Mouse (Mus musculus) CH12F3 (cell line): ENCODE data around the gene Usp37.

Experiments used
- in situ Hi-C: fragments of 300-500 bp; cut with MboI; formaldehyde crosslinking; loops from 2 replicates; pipeline ENCODE4 v1.14.3; 2020; ENCODE audit warnings: low sequenced_read_pairs

Gene Usp37

GRCm38 (mm10) chr1:74485792-74486191 is 58.3 kb downstream of the Usp37 start:
- in situ Hi-C loops = no loop called here

- in situ Hi-C loops = no loop called here
Measured at GRCm38 (mm10) chr1:74460273-74460672, 83.8 kb downstream of the Usp37 start.

GRCm38 (mm10) chr1:74452611-74453045 is 91.5 kb downstream of the Usp37 start:
- in situ Hi-C loops = no loop called here

- in situ Hi-C loops = no loop called here
Measured at GRCm38 (mm10) chr1:74444538-74444937, 99.5 kb downstream of the Usp37 start.

- in situ Hi-C loops = no loop called here
Measured at GRCm38 (mm10) chr1:74439166-74439876, 104.8 kb downstream of the Usp37 start.

GRCm38 (mm10) chr1:74437702-74438427 is 106.2 kb downstream of the Usp37 start:
- in situ Hi-C loops = no loop called here

- in situ Hi-C loops = no loop called here
Measured at GRCm38 (mm10) chr1:74435563-74435962, 108.5 kb downstream of the Usp37 start.

- in situ Hi-C loops = no loop called here
Measured at GRCm38 (mm10) chr1:74434596-74434995, 109.5 kb downstream of the Usp37 start.

GRCm38 (mm10) chr1:74433220-74433619 is 110.9 kb downstream of the Usp37 start:
- in situ Hi-C loops = no loop called here

GRCm38 (mm10) chr1:74425845-74426244 is 118.2 kb downstream of the Usp37 start:
- in situ Hi-C loops = no loop called here

- in situ Hi-C loops = no loop called here
Measured at GRCm38 (mm10) chr1:74423147-74423546, 120.9 kb downstream of the Usp37 start.

- in situ Hi-C loops = no loop called here
Measured at GRCm38 (mm10) chr1:74419440-74419794, 124.7 kb downstream of the Usp37 start.

- in situ Hi-C loops = no loop called here
Measured at GRCm38 (mm10) chr1:74418747-74419439, 125.2 kb downstream of the Usp37 start.

- in situ Hi-C loops = no loop called here
Measured at GRCm38 (mm10) chr1:74415143-74415542, 128.9 kb downstream of the Usp37 start.

- in situ Hi-C loops = no loop called here
Measured at GRCm38 (mm10) chr1:74412711-74413110, 131.4 kb downstream of the Usp37 start.

- in situ Hi-C loops = no loop called here
Measured at GRCm38 (mm10) chr1:74411753-74412325, 132.2 kb downstream of the Usp37 start.

- in situ Hi-C loops = loop anchor here (5.0 kb wide), 1 partner anchor 38 kb away; no protein-coding TSS in a partner anchor
Measured at GRCm38 (mm10) chr1:74408589-74409504, 135.2 kb downstream of the Usp37 start, which contains the start of gene Vil1. TSS of gene Vil1 (plus strand) at chr1:74409376.

GRCm38 (mm10) chr1:74404206-74404605 is 139.9 kb downstream of the Usp37 start:
- in situ Hi-C loops = no loop called here

- in situ Hi-C loops = no loop called here
Measured at GRCm38 (mm10) chr1:74401015-74401702, 142.9 kb downstream of the Usp37 start.

- in situ Hi-C loops = no loop called here
Measured at GRCm38 (mm10) chr1:74400531-74400930, 143.6 kb downstream of the Usp37 start.
